8 mouse cellular contexts compared by ENCODE assay signal in the genomic region with DNA sequence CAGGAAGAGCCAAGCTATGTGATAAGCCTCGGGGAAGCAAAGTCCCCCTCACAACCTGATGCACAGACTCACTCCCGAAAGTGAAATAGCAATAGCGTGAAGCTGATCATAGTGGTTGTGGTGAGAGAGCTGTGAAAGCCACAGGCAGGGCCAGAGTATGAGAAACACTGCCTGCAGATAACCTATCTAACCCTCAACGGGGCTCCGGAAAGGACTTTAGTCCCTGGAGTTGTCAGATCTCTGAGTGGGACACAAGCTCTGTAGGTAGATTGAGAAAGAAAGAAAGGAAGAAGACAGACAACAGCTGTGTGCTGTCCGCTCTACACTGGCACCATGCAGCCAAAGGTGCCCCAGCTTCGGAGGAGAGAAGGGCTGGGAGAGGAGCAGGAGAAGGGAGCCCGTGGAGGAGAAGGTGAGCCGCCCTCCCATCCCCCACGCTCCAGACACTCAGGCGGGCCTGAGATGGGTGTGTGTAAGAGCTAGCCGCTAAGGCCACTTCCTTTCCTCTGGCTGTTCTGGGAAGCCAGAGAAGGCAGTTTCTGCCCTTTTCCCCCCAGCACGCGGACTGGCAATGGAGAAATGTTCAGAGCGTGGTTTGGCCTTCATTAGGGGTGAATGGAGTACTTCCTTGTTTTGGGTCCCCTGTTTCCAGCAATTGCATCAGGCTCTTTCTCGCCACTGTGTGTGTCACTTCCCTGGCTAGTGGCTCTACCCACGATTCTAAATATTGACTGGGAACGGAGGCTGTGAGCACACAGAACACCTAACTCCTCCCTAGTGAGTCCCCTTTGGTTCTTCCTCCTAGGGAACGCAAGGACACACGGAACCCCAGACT. TPM values are rescaled to one million over a fixed set of nuclear protein-coding genes. Genes with fewer than 3 reads are reported as not detected.
DNase-seq lines count a peak whose midpoint lies in the region; ATAC-seq and TF ChIP-seq lines count a peak whose summit lies in the region.

Gene Soat2 (plus strand): TSS at position 226 of the 835 bp plus-strand sequence.

- no peak for TF ChIP-seq CTCF in ES-Bruce4 (IDR thresholded peaks at IDR 0.05; ENCODE audit: low read depth, low read length)

- no peak for TF ChIP-seq EP300 in ES-Bruce4 (IDR thresholded peaks at IDR 0.05; ENCODE audit: insufficient read depth, low read depth, low read length)

- H3K9ac ChIP-seq in ES-Bruce4 (ENCODE audit: low read depth, poor library complexity, severe bottlenecking), result peak within 1 kb of the TSS; percentile 45
- H3K9ac ChIP-seq in kidney, embryonic 16.5 days (replicated peaks; ENCODE audit: low read length), result 0 out of 2 replicates have a peak within 1 kb of the TSS, but pooled peaks have one; percentile 1
- H3K9ac ChIP-seq in midbrain, embryonic 13.5 days (replicated peaks), result no peak within 1 kb of the TSS

- 38% methylated on average over 20 of the region's 20 CpGs for WGBS in kidney, embryonic 16.5 days
- 60% methylated on average over 20 of the region's 20 CpGs for WGBS in midbrain, embryonic 13.5 days

- ATAC-seq in granulocyte monocyte progenitor cell, adult 5-6 weeks (replicated peaks; ENCODE audit: poor library complexity, severe bottlenecking), result peak; percentile 88
- no peak for ATAC-seq in kidney, embryonic 16.5 days (ENCODE audit: low FRiP score, low TSS enrichment)
- no peak for ATAC-seq in midbrain, embryonic 13.5 days

- H3K4me2 ChIP-seq in kidney, embryonic 16.5 days (replicated peaks; ENCODE audit: low read depth, low read length), result peak within 1 kb of the TSS; percentile 17
- H3K4me2 ChIP-seq in midbrain, embryonic 13.5 days (replicated peaks), result no peak within 1 kb of the TSS

- H3K27me3 ChIP-seq in ES-Bruce4 (ENCODE audit: control insufficient read depth, insufficient read depth, low read length, poor library complexity, severe bottlenecking), result no peaks in the 10 kb centered on the region
- peaks cover 7% of the 10 kb centered on the region for H3K27me3 ChIP-seq in kidney, embryonic 16.5 days (ENCODE audit: insufficient read depth, low read length)
- peaks cover 7% of the 10 kb centered on the region for H3K27me3 ChIP-seq in midbrain, embryonic 13.5 days

- H3K4me3 ChIP-seq in ES-Bruce4 (ENCODE audit: low read depth, low read length), result peak within 1 kb of the TSS; percentile 2; the same call in 1 of the 2 replicates
- no peak within 1 kb of the TSS for H3K4me3 ChIP-seq in kidney, embryonic 16.5 days (ENCODE audit: low read length)
- no peak within 1 kb of the TSS for H3K4me3 ChIP-seq in midbrain, embryonic 13.5 days (replicated peaks)

- no peak within 1 kb of the TSS for H3K27ac ChIP-seq in ES-Bruce4 (ENCODE audit: insufficient read depth, low read length)
- no peak within 1 kb of the TSS for H3K27ac ChIP-seq in kidney, embryonic 16.5 days (ENCODE audit: low read length)
- no peak within 1 kb of the TSS for H3K27ac ChIP-seq in midbrain, embryonic 13.5 days

- no peak for TF ChIP-seq POLR2A in ES-Bruce4 (IDR thresholded peaks at IDR 0.05; ENCODE audit: insufficient read depth, low read length)

- H3K9me3 ChIP-seq in ES-Bruce4 (replicated peaks; ENCODE audit: control insufficient read depth, insufficient read depth, low read length, poor library complexity, severe bottlenecking), result no peaks in the 10 kb centered on the region
- H3K9me3 ChIP-seq in kidney, embryonic 16.5 days (ENCODE audit: low read length), result no peaks in the 10 kb centered on the region
- H3K9me3 ChIP-seq in midbrain, embryonic 13.5 days, result no peaks in the 10 kb centered on the region

- DNase-seq in 3T3-L1 (ENCODE audit: low read depth, low spot score), result peak; percentile 73
- DNase-seq in lung, postnatal 4 days, result peak; percentile 66 to 69
- DNase-seq in frontal cortex, adult 2 months (ENCODE audit: extremely low spot score in 1 of 2, low spot score in 1 of 2), result no peak
- DNase-seq in gastrocnemius, postnatal 10 days, result no peak

- H3K36me3 ChIP-seq in ES-Bruce4 (ENCODE audit: control insufficient read depth, insufficient read depth, low read length, poor library complexity, severe bottlenecking), result no peaks in the 10 kb centered on the region
- no peaks in the 10 kb centered on the region for H3K36me3 ChIP-seq in kidney, embryonic 16.5 days (ENCODE audit: insufficient read depth, low read length)
- H3K36me3 ChIP-seq in midbrain, embryonic 13.5 days, result no peaks in the 10 kb centered on the region

- H3K4me1 ChIP-seq in ES-Bruce4 (ENCODE audit: control insufficient read depth, insufficient read depth, low read length), result peaks cover 7% of the 10 kb centered on the region
- H3K4me1 ChIP-seq in kidney, embryonic 16.5 days (ENCODE audit: insufficient read depth, low read length), result peaks cover 22% of the 10 kb centered on the region
- no peaks in the 10 kb centered on the region for H3K4me1 ChIP-seq in midbrain, embryonic 13.5 days (replicated peaks)

RNA-seq across cellular contexts. Expression of gene Soat2, which starts in this region (rescaled TPM):
- 0.45 TPM in 1 of 2 replicates, not detected in the other for polyA plus RNA-seq in ES-Bruce4 (2011; ENCODE audit: insufficient read depth, insufficient read length, low read depth, missing spikeins)
- total RNA-seq in granulocyte monocyte progenitor cell, adult 5-6 weeks (2014; fragmentation: Nextera tagmentation), result 0.85 and 0.97 TPM in 2 replicates
- 0.15 and 0.56 TPM in 2 replicates for total RNA-seq in granulocyte monocyte progenitor cell, adult 5-6 weeks (2017)
- polyA plus RNA-seq in kidney, embryonic 16.5 days (2015; fragmentation: Nextera tagmentation; extraction: Ambion mirVana), result 0.40 and 0.41 TPM in 2 replicates
- 0.16 and 0.25 TPM in 2 replicates for polyA plus RNA-seq in frontal cortex, adult 2 months (2012; rRNA removed)
- under 1 TPM; 0.14 to 0.27 TPM for total RNA-seq in gastrocnemius, postnatal 10 days (2021)
- polyA plus RNA-seq in midbrain, embryonic 13.5 days (2015; fragmentation: Nextera tagmentation; extraction: Ambion mirVana), result not detected in 2 replicates

Comparison
In these comparisons a context has a peak if more than half of its experiments do, and no peak if none do; other contexts are left out.
1. Peak in ATAC-seq in granulocyte monocyte progenitor cell, adult 5-6 weeks; RNA of the gene not detected or under 1 TPM.
2. DNase-seq: peak in 3T3-L1 (single experiment) and lung, postnatal 4 days (2 of 2); none in frontal cortex, adult 2 months (0 of 2) and gastrocnemius, postnatal 10 days (single experiment).